Mouse (Mus musculus): ENCODE results near the gene Dlat.

Dlat gene

GRCm38 (mm10) chr9:50659392-50660217 lies at the start of gene Dlat:
Gene Dlat (minus strand): TSS chr9:50659780.
- DNase-seq, result peak; percentile 93

DNA sequence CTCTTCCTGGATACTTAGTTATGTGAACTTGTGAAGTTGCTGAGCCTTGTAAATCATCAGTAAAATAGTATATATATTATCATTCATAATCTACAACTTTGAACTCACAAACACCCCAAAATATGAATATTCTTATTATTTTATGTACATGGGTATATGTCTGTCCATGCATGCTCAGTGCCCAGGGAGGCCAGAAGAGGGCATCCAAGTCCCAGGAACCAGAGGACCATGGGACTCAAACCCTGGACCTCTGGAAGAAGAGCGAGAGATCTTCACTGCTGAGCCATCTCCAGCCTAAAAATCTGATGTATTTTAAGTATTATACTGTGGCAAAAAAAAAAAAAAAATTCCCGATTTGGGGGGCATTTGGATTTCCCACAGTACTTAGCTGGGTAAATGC lies 49.5 kb upstream of the Dlat start:
- no peak for DNase-seq

- DNase-seq, result no peak
Measured at GRCm38 (mm10) chr9:50704907-50705306, 45.3 kb upstream of the Dlat start.

GRCm38 (mm10) chr9:50700921-50701691 lies 41.5 kb upstream of the Dlat start:
- peak; percentile 33 for DNase-seq

GRCm38 (mm10) chr9:50698418-50699409 lies 39.1 kb upstream of the Dlat start:
- DNase-seq, result peak; percentile 54

DNA sequence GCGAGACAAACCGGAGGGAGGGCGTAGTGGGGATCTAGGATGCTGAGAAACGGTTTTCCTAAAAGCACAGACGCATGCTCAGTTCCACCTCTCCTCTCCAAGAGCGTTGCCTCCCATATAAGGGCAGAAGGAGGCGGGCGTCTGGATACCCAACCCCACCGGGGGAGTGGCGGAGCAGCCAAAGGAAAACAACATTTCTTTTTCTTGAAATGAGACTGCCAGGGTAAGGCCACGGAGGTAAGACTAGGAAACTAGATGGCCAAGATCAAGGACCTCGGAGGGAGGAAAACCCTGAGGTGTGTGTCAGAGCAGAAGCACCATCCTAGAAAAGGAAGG lies 38.1 kb upstream of the Dlat start:
- peak; percentile 93 for DNase-seq

GRCm38 (mm10) chr9:50696851-50697705 lies 37.5 kb upstream of the Dlat start:
- DNase-seq, result no peak

GRCm38 (mm10) chr9:50695153-50695552 lies 35.6 kb upstream of the Dlat start:
- no peak for DNase-seq

DNA sequence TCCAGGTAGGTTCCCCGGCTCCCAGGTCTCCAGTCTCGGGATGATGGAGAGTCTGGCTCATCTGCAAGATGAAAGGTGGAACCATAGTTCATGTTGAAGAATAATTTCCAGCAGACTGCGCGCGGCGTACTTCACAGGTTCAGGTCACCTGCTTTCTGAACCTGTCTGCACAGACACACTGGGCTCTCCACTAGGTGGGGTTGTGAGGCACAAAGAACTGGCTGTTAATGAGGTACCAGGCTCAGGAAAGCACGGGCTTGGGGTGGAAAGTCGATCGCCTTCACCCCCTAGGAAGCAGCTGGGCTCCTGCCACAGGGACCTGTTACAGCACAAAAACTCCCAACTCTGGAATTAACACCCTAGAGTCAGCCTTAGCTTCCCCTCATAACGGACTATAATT lies 34.1 kb upstream of the Dlat start:
- DNase-seq, result peak; percentile 49

DNA sequence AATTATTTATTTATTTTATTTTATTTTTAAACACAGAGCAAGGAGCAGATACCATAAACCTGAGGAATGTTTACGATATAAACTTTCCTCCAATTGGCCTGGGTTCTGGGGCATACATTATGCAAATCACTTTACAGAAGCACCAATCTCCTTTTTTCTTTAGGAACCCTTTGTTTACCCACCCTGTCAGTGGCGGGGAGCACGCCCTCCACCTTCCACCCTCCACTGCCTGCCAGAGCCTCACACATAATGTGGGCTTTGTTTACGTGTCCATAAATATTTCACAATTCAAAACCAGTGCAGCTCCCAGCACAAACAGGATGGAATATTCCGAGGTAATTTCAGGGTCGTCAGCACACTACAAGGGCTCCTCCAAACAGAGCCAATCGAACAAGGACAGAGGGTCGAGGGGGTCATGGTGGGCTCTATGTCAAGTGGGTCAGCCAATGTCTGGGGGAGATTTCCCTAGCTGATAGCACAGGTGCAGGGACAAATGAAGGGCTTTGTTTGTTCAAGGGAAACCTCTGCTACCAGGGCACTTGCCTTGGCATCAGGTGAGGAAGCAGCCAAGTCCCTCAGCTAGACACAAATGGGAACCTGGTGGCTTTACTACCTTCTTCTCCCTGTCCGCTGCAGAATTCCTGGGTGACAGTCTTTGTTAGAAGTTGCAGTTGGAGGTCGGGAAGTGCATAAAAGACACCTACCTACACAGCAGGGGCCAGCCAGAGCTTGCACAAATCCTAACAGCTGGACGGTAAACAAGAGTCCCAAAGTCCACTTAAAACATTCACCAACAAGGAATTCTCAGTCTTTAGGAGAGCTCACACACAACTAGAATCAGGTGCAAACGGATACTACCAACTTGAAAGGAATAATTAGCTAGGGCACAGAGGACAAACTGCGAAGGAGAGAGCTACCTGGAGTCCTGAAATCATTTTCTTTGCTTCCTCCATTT lies 33.3 kb upstream of the Dlat start:
- no peak for DNase-seq

DNA sequence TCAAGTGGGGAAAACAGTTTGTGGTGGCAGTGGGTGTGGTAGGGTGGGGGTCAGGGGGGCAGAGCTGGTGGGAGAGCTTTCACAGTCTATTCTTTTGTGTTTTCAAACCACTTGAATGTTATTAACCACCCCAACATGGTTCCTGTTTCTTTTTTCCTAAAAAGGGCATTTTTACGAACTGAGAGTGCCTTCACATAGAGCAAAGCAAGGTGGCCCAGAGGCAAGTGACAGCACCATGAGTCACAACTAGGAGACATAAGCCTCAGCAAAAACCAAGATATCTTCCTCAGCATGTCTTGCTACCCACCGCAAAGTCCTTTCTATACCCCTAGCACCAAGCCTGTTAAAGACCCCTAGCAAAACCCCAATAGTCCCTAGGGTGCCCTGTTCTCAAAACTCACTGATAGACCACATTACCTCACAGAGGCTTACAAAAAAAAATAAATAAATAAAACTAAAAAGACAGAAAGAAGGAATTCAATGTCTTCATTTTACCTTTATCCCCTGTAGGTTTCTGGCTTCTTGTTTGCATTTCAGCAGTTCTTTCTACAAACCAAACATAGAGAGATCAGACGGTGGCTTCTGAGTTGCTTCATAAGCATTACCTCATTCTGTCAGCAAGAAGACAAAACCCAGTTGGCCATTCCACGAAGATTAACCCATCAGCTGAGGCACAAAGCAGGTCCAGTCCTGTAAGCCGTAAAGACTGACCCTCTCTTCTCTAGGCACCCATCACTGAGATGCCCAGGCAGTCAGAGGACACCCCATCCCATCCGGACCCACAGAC lies 27.5 kb upstream of the Dlat start:
- no peak for DNase-seq

GRCm38 (mm10) chr9:50681727-50682126 lies 22.1 kb upstream of the Dlat start:
- no peak for DNase-seq

DNA sequence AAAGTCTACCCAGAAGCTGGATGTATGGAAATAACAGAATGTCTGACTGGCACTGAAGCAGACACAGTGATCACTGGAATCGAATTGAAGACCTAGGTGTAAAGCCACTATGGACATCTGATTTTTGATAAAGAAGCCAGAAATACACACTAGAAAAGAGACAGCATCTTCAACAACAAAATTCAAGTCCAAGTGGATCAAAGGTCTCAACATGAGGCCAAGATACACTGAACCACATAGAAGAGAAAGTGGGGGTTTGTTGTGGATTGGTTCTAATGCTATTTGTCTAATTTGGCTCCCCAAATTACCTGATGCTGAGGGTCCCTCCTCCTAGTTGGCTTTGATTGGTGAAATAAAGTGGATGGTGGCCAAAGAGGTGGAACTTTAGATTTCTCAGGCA lies 19.8 kb upstream of the Dlat start:
- DNase-seq, result no peak

GRCm38 (mm10) chr9:50674771-50675170 lies 15.2 kb upstream of the Dlat start:
- DNase-seq, result no peak

- DNase-seq, result peak; percentile 47
Measured at GRCm38 (mm10) chr9:50670690-50671089, 11.1 kb upstream of the Dlat start.

GRCm38 (mm10) chr9:50667579-50668498 lies 8.3 kb upstream of the Dlat start:
- no peak for DNase-seq

GRCm38 (mm10) chr9:50666442-50666841 lies 6.9 kb upstream of the Dlat start:
- no peak for DNase-seq

DNA sequence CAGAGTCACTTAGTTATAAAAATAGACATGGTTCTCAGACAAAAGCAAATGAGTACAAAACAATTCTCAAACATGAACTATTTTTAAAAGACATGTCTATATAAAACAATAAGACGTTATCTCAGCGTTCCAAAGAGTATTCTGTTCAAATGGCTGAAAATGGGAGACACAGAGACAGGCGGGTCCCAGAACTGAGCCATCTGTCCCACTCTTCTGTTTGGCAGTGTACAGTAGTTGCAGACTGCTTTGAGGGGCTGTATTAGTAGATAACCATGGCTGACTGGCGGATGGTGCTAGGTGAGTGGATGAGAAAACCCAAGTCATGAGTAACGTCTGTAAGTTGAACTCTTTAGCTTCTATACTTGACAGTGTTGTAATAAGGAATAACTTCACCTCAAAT lies 5.2 kb upstream of the Dlat start:
- no peak for DNase-seq

GRCm38 (mm10) chr9:50660431-50660830 lies 851 bp upstream of the Dlat start:
- DNase-seq, result peak; percentile 21

Measured in right cerebral cortex, adult 18-20 months (tissue).